Mouse (Mus musculus) skeletal muscle tissue, adult 2 months (tissue): ENCODE measurements around the gene Amd1.

Experiments used
- DNase-seq: peaks from one replicate; pipeline ENCODE4 v3.0.0-alpha.2; 2012; ENCODE audit warnings: low read depth, low spot score

Gene Amd1

DNA sequence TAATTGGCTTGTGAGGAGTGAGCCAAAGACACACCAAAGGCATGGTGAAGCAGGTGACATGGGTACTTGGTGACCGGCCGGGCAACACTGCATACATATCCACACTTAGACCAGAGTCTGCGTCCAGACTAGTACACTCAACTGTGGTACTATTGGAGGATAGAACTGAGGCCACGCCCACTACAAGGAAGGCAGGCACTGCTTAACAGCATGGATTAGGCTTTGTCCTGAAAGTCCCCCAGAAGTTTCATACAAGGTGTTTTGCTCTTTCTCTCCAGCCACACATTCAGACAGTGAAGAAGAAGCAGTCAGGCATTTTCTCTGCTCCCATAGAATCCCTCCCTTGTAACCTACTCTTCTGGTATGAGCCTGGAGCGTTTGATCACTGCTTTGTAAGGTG is 45.3 kb downstream of the Amd1 start:
- no peak for DNase-seq

DNA sequence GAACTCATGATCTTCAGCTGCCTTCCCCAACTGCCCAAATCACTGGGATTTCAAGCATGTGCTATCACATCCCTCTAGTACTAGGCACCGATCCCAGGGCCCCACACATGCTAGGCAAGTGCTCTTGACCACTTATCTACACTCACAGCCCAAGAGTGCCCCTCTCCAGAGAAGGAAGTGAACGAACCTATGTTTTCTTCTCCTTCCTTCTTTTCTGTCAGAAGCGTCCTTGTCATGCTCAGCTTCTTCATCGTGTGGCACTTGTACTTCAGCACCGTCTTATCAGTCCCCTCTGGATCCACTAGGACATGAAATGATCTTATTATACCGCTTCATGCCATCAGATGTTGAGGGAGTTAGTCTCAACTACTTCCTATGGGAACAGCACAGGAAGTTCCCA is 51.0 kb downstream of the Amd1 start:
- DNase-seq = no peak

DNA sequence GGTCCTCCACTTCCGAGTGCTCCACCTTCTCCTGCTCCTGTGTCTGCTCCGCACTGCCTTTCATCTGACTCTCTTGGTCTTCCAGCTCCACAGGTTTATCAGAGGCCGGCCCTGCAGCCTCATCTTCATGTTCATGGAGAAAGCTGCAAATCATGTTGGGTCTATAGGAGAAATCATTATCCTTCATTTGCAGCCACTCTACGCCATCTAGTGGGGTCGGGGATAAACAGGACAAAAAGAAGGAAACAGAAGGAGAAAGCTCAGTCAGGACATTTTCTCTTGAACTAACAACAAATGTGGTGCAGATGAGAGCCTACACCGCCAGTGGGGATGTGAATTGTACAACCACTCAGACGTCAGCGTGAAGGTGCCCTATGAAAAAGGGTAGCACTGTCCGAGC is 52.4 kb downstream of the Amd1 start:
- DNase-seq = no peak

DNA sequence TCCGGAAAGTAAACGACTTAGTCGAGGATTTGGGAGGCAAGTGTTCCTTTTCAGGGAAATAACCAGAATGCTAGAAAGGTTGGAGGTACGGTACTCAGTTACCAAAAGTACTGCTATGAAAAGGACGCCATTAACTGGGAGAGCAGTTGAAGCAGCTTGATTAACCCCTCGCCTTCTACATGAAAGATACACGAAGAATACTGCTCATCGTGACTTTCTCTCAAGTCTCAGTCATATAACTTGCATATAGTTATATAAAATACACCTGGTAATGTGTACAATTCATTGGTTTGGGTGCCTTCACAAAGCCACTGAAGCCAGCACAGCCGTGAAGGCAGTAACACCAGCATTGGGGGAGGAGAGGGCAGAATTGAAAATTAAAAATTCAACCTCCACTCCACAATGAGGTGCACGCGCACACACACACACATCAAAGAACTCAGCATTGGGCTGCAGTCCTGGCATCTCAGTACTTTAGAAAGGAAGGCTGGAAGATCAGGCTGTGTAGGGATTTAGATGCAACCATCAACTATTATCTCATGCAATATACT is 54.7 kb downstream of the Amd1 start:
- no peak for DNase-seq

DNA sequence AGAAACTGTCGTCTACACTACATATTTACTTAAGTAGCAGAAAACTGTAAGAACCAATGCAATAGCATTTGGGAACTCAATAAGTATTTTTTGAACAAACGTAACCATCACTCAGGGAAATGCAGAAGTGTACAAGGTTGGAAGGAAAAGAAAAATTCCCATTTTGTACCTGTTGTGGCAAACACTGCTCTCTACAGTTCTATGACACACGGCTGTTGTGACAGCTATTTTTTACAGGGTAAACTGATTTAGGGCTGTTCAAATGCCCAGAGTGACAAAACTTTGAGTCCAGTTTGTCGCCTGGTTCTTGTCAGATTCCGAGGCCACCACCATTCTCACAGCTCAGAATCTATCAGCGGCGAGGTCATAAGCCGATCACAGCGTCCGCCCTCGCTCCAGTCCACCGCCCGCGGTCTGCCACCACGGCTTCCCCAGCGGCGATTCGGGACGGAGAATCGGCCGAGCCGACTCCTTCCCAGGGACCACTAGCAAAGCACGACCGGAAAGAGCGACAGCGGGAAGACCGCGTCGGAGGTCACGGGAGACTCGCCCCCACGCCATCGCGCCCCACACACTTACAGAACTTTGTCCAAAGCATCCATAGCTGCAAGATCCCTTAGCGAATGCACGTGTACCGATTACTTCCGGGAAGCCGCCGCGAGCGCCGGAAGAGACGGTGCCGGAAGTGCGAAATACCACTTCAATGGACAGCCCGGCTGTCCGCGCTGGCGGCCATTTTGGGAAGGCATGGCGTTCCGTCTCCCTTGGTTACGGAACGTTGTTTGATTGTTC is 55.4 kb downstream of the Amd1 start, which contains the start of gene Rpf2:
Rpf2 (minus strand) TSS at position 663 of the 792 bp plus-strand sequence.
- peak; percentile 74 for DNase-seq

DNA sequence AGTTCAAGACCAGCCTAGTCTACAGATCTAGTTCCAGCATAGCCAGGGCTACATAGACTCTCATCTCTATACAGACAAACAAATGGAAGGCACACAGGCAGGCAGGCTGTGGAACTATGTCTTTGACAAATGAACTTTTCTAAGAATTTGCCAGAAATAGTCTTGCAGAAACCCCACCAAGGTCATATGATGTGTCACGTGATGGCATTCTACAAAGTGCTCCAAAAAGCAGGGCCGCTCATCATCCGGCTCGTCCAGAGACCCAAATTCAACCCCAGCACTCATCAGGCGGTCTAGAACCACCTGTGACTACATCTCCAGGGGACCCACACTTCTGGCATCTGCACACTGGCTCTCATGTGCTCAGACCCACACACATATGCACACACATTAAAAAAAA is 64.2 kb downstream of the Amd1 start:
- no peak for DNase-seq
